Mouse (Mus musculus) left cerebral cortex, adult 18-20 months (tissue): ENCODE results near the gene Tmbim7. TPM values are rescaled to one million over a fixed set of nuclear protein-coding genes. Genes with fewer than 3 reads are reported as not detected.
"Not testable (repeated sequence)": the region's sequence is repeated elsewhere in the genome, so short reads cannot be mapped to it uniquely, and the experiment has no call there.

Source experiments
- DNase-seq, 2 experiments: peaks; one replicate each; pipeline ENCODE4 v3.0.0; 2021 to 2022; ENCODE audit warnings: low spot score in 2 of 2, mixed read lengths in 1 of 2
- long read RNA-seq, 2 experiments: library from polyadenylated mRNA; stranded (forward); transcript quantifications; one replicate each; pipeline ENCODE4 v2.0.0; 2021
- total RNA-seq, 2 experiments: library from RNA; stranded (reverse); gene quantifications; 2 replicates each; pipeline ENCODE4 v1.2.3; 2021

The Tmbim7 gene
- not detected for total RNA-seq
- long read RNA-seq, experiment 1 = 0 reads
- long read RNA-seq, experiment 2 = 0 reads

DNA sequence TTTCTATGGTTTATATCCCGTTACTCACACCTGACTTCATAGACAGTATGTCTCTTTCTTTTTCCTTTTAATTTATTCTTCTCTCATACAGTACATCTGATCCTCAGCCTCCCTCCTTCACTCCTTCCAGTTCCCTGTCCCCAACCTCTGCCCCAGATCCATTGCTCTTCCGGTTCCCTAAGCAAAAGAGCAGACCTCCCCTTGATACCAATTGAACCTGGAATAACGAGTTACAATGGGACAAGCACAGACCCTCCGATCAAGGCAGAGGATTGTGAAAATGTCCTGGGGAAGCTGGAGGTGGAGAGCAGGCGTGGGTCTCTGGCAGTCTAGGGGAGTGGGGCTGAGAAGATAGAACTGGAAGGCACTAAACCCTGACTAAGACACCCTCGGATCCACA, at the start of gene Tmbim7:
TSS of gene Tmbim7 (plus strand) at position 301 of the 400 bp plus-strand sequence.
- no peak for DNase-seq

DNA sequence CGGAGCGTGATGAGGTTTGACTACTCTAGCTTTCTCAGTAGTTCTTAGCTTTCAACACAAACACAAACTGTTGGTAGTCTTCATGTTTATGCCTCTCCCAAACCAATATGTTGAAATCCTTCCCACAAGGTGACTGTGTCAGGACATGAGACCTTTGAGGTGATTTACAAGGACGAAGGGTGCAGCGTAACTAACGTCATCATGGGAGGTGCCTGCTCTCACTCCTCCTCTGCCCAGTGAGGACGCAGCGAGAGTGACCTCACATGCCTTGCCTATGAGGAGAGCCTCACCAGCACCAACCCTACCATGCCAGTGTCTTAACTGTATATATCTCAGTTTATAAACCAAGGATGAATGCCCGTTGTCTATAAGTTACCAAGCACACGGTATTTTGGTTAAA, 43.9 kb upstream of the Tmbim7 start:
- DNase-seq = no peak

DNA sequence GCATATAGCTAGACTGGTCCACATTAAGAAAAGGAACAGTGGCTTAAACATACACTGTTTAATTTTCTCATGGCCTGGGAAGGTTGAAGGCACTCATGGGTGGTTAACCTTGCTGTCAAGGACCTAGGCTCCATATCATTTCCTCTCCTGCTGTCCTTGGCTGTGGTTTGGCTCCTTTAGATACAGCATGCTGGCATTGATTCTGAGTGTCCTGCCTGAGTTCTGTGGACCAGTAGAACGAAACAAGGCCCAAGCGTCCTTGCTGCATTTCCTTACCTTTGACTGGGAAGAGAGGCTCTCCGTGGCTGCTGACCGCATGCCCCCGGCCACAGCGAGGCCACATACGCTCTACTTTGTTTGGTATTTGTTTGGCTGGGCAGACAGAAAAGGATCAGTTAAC, 41.7 kb upstream of the Tmbim7 start:
- no peak for DNase-seq

DNA sequence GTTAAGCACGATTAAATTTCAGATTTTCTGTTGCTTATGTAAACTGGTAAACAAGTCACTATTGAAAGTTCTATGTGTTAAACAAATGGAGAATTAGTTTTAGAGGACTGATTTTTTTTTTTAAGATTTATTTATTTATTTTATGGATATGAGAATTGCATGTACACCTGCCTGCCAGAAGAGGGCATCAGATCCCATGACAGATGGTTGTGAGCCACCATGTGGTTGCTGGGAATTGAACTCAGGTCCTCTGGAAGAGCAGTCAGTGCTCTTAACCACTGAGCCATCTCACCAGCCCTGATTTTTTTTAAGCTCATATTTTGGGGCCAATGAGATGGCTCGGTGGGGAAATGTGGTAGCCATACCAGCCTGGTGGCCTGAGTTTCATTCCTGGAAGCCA, 39.1 kb upstream of the Tmbim7 start:
- not testable (repeated sequence) for DNase-seq

DNA sequence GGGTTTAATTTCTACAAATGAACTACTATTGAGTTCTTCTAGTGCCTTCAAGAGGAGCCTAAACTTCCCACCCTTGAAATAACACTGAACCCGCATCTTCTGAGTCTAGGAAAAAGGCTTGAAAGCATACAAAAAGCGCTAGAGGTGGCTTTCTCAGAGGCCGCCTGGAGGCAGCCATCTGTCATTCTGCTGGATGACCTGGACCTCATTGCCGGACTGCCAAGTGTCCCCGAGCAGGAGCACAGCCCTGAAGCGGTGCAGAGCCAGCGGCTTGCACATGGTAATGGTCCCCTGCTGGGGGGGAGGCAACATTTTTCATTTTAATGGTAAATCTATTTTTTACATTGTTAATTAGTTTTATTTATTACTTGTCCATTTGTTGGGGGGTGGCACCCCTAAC, 30.5 kb upstream of the Tmbim7 start:
- no peak for DNase-seq

DNA sequence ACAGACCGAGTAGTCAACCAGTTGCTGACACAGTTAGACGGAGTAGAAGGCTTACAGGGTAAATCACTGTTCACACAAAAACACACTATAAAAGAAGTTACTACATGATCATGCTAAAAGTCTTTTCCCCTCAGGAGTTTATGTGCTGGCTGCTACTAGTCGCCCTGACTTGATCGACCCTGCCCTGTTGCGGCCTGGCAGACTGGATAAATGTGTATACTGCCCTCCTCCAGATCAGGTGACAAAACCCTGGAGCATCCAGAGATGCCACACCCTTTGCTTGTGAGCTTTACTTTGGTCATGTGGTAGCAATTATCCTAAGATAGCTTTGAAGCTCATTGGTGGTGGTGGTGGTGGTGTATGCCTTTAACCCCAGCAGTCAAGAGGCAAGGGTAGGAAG, 20.9 kb upstream of the Tmbim7 start:
- no peak for DNase-seq

DNA sequence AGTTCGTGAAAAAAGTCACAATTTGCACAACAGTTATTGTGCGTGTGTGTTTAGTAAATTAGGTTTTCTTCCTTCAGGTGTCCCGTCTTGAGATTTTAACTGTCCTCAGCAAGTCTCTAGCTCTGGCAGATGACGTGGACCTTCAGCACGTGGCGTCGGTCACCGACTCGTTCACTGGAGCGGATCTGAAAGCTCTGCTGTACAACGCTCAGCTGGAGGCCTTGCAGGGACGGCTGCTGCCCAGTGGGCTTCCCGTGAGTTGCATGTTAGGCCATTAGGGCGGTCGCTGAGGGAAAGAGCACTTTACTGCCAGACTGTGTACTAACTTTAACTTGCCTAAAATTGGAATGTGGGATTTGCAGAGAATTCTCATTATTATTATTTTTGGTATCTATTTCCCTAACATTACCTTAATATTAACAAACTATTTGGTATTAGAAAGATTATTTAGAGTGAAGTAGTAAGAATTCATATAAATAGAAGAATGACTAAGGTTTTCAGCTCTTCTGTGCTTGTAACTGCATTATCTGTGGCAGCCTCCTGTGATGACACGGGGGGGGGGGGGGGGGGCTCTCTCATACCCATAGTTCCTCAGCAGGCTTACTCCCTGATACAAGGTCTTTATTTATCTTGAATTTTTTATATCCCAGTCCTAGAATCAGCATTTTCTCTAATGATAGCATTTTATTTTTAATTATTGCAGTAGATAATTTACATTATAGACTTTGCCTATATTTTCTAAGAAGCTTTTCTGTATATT, 19.3 kb upstream of the Tmbim7 start:
- no peak for DNase-seq

DNA sequence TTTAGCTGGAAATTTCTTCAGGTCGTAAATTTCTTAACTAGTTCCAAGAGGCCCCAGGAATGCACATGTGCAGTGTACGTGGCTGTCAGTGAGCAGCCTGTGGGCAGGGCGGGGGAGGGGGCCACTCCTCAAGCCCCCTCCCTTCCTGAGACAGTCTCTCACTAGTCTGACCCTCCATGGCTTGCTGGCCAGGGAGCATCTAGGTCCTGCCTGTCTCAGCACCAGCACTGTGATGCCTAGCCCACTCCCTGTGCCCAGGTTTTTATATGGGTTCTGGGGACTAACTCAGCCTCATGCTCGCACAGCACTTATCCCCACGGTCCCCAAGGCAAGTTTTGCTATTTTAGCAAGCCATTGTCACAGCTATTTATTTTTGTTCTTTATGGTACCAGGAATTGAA, 18.7 kb upstream of the Tmbim7 start:
- DNase-seq = no peak

DNA sequence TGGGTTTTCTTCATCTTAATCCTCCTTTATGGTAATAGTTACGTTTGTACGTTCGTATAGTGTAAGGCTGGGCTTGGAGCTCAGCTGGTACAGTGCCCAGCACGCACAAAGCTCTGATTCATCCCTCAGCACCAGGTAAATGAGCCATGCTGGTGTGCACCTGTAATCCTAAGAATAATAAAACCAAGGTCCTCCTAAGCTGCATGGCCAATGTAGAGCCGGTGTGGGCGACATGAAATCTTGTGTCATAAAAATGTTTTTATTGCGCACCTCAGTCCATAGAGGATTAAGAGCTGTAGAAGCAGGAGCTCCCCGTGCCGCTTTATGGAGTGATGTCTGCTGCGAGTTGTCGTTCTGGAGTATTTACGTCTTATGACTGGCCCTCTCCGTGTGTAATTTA, 17.7 kb upstream of the Tmbim7 start:
- DNase-seq = no peak

DNA sequence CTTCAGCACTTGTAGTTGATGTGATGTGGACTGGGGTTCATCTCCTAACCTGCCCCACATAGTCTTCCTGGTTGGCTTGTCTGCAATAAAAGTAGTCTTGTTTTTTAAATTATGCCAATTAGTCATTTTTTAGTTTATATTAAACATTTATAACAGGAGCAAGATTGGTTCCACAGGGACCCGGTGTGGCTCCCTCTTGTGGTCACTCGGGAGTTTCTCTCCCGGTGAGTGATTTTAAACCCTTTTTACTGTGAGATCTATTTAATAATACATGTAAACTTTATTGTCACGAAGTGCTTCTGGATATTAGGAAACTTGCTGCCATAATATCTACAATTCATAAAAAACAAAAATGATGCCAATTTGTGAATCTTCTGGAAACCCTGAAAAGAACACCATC, 17.0 kb upstream of the Tmbim7 start:
- DNase-seq = no peak

DNA sequence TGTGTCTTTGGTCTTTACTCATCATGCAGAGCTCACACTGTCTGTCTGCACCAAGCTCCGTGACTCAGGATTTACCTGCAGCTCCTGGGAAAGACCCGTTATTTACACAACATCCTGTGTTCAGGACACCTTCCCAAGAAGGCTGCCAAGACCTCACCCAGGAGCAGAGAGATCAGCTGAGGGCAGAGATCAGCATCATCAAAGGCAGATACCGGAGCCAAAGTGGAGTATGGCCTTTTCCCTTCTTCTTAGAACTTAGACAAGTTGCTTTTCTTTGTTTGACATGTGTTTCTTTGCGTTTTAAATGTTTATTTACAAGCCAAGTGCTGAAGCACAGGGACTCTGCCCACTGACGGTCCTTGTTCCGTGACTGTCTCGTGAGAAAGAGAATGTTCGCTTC, 15.7 kb upstream of the Tmbim7 start:
- no peak for DNase-seq

DNA sequence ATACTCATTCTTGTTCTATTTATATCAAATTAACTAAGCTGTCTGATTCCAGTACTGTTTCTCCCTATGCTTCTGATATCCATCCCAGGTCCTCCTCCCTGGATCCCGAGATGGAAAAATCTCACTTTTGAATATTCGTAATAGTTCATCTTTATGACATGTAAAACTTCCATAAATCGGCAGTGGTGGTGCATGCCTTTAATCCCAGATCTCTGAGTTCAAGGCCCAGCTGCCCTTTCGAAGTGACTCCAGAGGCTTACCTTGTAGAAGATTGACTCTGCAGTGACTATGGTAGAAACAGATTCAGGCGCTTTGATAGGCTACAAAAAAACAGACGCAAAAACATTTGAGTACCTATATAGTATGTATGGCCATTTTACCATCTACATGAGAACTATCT, 6.4 kb upstream of the Tmbim7 start:
- DNase-seq = no peak

DNA sequence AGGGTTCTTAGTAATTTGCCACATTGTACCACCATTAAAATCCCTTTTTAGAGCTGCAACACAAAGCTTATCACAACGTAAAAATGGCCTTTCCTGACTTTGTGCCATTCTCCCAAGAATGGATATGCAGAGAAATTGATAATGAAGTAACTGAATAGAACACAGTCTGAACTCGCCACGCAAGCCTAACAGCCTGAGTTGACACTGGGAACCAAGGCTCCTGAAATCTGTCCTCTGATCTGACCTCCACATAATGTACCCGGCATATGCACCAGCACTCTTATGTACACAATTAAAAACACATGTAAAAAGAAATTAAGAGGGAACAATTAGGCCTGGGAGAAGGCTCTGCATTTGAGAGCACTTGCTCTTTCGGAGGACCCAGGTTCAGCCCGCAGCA, 5.7 kb upstream of the Tmbim7 start:
- no peak for DNase-seq

DNA sequence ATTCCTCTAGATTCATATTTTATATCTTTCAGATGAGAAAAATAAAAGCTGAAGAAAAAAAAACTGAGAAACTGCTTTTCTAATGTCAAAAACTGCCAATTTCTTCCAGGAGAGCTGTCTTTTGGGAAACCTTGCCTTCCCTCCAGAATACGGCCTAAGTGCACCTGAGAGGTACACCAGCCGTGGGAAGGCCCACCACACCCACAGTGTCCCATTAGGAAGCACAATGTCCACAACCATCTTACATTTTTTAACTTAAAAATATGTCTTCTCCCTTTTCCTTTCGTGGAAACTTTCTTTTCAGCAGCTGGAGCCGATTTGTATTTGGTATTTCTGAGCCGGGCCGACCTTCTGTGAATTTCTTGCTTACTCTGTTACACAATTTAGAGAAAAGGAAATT, 4.4 kb upstream of the Tmbim7 start:
- DNase-seq = no peak

DNA sequence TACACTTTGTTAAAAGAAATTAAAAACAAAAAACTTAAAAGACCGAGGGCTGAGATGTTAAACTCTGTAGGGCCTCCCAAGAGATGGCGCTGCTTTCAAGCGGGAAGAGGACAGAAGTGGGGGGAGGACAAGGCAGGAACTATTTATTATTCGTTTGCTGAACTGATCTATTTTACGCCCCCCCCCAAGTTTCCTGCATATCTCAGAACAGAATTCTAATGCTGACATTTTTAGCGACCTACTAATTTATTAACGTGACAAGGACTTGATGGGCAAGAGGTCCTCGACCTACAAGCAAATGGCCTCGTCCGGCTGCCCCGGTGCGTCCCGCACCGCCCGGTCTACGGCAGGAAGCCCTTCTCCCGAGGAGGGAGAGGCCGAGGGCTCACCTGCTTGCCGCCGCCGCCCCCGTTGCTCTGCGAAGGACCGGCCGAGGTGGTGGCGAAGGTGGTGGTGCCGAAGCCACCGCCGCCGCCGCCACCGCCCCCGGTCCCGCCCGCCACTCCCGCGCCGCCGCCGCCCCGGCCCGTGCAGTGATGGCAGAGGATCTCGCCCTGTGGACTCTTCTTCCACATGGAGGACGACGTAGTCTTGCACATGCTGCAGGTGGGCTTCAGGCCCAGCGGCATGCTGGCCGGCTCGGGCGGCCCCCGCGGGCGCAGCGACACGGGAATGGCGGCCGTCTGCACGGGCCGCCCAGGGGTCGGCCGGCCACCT, 3.8 kb upstream of the Tmbim7 start:
- peak; percentile 41 to 61 for DNase-seq

DNA sequence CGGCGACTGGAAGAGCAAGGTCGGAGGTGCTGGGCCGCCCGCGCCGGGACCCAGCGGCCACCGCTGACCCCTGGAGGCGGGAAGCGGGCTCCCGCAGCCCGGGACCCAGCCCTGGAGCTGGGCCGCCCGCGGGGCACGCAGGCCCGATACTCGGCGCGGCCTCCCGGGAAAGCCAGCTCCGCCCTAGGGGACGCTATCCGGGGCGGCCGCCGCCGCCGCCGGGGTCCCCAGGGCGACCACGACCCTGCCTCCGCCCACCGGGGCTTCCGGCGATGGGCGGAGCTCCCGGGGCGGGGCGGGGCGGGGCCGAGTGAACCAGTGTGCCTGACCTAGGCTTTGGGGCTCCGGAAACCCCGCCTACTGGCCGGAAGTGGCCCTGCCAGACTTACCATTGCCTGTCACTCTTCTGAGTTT, 3.3 kb upstream of the Tmbim7 start:
- DNase-seq = peak; percentile 75 to 83

DNA sequence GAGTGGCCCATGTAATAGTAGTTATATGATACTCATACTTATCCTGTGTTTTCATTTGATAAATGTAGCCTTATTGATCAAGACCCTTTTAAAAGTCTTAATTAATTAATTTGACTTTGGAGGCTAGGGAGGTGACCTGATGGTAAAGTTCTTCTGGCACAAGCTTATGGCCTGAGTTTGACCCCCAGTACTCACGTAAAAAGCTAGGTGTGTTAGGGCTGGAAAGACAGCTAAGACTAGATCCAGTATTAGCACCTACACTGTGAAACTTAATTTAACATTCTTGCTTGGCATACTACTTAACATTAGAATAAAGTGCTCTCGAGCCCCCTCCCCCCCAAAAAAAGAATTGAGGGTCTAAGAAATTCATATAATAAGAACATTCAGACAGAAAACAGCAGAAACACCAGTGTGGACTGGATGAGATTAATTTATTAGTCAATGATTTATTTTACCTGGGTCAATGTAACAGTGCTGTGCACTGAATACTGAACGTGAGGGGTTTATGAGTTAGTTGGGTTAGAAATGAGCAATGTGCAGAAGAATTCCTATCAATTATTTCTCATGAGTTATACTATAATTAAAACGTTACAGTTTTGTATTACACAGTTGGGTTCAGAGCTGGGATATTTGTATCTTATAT, 2.7 kb upstream of the Tmbim7 start:
- DNase-seq = no peak

DNA sequence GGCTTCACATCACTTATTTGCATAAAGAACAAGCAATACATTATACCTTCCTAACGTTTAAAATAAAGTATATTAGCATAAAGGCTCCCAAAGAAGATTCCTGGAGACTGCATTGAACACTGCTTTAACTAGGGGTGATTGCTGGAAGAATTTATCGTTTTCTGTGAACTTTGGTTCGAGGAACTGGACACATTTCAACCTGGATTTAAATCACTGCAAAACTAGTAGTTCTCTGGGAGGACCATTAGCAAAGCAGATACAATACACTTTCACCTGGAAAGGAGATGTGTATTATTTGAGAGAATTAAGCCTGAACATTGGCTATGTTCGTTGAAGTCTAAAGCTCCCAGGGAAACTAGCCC, 2.2 kb upstream of the Tmbim7 start:
- no peak for DNase-seq

DNA sequence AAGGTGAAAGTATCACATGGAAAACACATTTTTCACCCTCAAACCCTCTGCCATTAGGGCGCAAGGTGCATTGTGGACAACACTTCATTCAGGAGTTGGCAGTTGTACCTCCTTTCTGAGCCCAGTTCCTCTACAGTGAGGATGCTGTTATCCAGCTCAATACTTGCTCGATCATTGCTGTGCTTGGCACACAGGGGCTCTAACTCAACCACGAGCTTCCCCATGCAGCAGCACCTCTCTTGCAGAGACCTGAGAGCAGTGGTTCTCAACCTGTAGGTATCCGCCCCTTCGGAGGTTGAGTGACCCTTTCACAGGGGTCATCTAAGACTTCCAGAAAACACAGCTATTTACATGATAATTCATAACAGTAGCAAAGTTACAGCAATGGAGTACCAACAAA, 640 bp downstream of the Tmbim7 start:
- no peak for DNase-seq

DNA sequence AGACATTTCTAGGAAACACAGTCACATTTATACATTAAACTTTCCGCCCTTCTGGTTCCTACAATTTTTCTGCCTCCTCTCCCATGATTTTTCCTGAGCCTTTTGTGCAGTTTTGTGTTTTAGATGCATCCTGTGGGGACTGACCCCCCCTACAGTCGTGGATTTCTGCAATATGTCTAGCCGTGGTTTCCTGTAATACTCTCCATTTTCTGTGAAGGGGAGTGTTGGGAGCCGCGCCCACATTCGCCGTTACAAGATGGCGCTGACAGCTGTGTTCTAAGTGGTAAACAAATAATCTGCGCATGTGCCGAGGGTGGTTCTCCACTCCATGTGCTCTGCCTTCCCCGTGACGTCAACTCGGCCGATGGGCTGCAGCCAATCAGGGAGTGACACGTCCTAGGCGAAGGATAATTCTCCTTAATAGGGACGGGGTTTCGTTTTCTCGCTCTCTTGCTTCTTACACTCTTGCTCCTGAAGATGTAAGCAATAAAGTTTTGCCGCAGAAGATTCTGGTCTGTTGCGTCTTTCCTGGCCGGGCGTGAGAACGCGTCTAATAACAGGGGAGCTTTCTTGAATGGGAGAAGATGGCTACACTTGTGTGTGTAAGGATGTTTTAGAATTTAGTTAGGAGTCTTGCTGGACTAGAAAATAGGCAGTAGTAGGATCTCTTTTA, 2.1 kb downstream of the Tmbim7 start:
- DNase-seq = not testable (repeated sequence)

DNA sequence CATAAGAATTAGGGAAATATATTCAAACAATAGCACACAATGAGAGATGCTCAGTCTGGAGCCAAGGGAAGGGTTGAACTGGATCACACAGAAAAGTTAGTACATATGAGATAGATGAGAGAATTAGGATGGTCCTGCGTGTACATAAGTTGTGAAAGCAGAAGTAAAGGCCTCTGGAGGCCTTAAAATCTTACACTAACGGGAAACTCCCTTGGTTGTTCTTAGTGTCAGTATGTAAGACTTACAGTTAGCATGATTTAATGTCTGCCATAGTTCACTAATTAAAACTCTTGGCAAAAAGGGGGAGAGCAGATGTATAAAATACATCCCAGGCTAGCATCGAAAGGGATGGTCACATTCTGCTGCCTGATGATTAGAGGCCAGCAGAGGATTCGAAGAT, 2.8 kb downstream of the Tmbim7 start:
- no peak for DNase-seq

DNA sequence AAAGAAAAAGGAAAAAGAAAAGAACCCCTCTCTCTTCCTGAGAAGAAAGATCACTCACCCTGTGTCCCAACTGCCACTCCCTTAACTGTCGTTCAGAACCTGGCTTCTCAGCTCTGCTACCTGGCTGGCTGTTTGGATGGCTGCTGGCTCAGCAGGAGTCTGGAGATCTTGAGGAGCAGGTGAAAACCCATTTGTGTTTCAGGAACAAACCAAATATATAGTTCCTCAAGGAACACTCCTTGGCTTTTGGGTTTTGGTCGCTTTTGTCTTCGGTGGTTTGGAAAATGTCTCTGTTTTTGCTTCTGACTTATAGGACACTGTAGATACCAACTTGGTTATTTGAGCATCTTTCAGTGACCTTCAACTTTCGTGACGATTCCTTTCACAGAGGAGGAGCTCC, 6.1 kb downstream of the Tmbim7 start, which contains the start of gene Gatad1:
TSS of gene Gatad1 (minus strand) at position 101 of the 400 bp plus-strand sequence.
- no peak for DNase-seq
